Mouse (Mus musculus): Measurements from ENCODE around the gene Pax2.
"Not testable (repeated sequence)": the region's sequence is repeated elsewhere in the genome, so short reads cannot be mapped to it uniquely, and the experiment has no call there.

Pax2 gene

DNA sequence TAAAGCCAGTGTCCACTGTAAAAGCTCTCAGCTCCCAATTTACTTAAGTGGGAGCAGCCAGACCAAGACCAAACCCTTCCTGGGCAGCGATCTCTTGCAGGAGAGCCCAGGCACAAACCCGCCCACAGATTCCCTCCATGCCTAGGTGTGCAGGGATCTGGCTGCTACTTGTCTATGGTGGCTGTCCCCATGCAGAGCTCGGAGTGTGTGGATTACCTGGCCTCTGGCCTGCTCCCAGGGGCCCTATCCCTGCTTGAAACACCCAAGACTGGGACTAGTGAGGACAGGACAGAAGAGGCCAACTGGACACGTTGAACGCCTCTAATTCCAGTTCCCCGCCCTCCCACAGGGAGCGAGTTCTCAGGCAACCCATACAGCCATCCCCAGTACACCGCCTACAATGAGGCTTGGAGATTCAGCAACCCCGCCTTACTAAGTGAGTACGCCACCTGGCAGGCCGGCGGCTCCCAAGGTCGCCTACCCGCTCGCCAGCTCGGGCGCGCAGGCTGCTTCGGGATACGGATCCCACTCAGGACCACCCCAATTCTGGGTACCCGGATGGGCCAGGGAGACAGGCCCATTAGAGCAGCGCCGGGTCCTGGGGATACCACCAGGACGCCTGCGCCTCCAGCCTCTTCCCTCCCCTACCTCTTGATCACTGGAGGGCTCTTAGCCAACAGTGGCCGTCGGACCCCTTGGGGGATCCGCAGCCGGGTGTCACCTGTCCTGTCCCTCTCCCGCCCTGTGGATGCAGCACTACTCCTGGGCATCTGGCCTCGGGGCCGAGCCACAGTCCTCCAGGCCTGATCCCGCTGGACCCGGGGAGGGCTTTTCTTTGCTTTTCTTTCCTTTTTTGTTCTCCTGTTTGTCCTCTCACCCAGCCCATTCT is 79.4 kb downstream of the Pax2 start:
- no peak for DNase-seq (ENCODE audit: low spot score in 2 of 2)

GRCm38 (mm10) chr19:44835931-44836861 is 80.4 kb downstream of the Pax2 start:
- no peak for DNase-seq (ENCODE audit: low spot score in 2 of 2)

GRCm38 (mm10) chr19:44837426-44838205 is 81.8 kb downstream of the Pax2 start:
- DNase-seq (ENCODE audit: low spot score in 2 of 2): no peak

DNA sequence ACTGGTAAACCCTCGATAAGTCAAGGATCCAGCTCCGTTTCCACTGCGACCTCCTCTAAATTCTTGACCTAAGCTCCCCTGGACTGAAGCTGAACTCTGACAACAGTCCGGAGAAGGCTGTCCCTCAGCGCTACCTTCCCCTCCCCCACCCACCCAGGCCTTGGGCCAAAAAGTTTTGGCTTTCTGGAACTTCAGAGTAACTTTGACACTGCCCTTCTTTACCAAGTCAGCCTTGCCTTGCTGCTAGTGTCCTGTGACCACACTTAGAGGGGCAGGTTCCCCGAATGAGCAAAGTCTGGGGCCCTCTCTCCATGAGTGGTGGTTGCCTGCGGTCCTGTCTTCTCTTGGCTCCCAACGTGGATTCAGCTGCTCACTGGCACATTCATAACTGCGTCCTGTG is 82.5 kb downstream of the Pax2 start:
- no peak for DNase-seq (ENCODE audit: low spot score in 2 of 2)

GRCm38 (mm10) chr19:44842661-44843060 is 86.8 kb downstream of the Pax2 start:
- not testable (repeated sequence) for DNase-seq (ENCODE audit: low spot score in 2 of 2)

- DNase-seq (ENCODE audit: low spot score in 2 of 2): no peak
Observed at GRCm38 (mm10) chr19:44849465-44849864, 93.6 kb downstream of the Pax2 start.

DNA sequence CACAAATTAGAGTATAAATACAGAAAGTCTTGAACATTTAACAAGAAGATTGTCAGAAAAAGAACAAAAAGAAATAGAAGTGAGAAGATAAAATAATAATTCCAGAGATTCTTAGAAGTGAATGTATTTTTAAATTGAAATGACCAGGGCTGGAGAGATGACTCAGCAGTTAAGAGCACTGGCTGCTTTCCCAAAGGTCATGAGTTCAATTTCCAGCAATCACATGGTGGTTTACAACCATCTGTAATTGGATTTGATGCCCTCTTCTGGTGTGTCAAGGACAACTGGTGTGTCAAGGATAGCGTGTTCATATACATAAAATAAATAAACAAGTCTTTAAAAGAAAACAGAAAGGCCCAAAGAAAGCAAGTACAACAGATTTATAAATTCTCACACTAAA is 102.8 kb downstream of the Pax2 start:
- no peak for DNase-seq (ENCODE audit: low spot score in 2 of 2)

DNA sequence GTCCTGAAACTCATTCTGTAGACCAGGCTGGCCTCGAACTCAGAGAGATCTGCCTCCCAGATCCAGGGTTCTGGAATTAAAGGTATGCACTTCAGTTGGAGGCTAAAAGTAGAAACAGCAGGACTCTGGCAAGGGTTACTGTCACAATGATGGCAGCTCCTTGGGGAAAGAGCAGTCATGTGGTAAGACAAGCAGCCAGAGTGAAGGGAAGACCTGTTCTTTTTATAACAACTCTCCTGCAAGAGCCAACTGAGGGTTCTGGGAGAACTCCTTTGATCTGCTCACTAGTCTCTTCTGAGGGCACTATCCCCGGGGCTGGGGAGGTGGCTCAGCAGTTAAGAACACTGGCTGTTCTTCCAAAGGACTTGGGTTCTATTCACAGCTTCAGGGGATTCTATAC is 112.9 kb downstream of the Pax2 start:
- no peak for DNase-seq (ENCODE audit: low spot score in 2 of 2)

DNA sequence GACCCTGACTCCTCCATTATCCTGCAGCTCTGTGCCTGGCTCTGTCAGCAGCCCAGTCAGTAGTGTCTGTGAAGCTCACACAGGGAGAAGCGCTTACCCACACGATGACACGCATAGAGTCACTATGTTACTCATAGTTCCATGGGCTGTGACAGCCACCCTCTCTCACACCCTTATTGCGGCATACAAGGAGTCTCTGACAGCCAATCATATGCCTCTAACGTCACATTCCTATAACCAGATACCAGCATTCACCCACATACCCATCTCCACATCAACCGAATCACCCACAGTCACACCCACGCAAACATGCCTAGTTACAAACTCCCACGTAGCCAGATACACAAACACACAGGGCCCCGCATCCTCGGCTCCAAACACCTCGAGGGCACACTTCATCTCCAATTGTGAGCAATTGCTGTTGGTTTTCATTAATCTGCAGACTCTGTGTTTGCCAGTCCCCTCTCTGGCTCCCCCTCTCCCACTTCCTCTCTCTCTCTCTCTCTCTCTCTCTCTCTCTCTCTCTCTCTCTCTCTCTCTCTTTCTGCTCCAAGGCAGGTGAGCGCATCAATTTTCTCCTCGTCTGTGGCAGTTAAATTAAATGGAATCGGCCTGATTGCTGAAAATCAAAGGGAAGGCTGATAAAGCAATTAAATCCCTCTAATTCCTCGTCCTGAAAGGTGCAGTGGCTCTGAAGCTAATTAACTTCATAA is 118.5 kb downstream of the Pax2 start:
- no peak for DNase-seq (ENCODE audit: low spot score in 2 of 2)

- DNase-seq (ENCODE audit: low spot score in 2 of 2): no peak
Observed at GRCm38 (mm10) chr19:44874928-44875327, 119.1 kb downstream of the Pax2 start.

DNA sequence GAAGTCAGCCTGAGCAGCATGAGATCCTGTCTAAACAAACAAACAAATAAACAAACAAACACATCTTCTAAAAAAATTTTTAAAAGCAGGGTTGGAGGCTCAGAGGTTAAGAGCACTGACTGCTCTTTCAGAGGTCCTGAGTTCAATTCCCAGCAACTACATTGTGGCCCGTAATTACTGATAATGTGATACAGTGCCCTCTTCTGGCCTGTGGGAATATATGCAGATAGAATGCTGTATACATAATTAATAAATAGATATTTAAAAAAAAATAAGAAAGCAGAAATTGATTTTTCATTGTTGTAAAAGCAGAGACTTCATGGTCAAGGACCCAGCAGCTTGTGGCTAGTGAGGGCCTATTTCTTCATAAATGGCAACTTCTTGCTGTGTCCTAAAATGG is 119.9 kb downstream of the Pax2 start:
- DNase-seq (ENCODE audit: low spot score in 2 of 2): no peak

DNA sequence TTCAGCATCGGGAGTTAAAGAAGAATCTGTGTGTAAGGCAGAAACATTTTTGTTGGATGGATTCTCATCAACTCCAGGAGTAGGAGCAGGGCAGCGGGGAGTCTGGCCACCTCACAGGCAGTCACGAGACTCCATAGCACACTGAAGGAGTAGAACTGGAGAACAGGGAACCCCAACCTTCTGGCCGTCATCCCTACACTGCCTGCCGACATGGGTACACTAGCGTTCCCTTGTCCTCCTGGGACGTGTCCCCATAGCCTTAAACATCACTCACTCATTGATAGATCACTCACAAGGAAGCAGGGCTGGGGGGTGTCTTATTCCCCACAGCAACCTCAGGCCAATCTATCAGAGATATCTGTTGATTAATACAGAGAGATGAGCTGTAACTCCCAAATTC is 120.7 kb downstream of the Pax2 start:
- DNase-seq (ENCODE audit: low spot score in 2 of 2): no peak

DNA sequence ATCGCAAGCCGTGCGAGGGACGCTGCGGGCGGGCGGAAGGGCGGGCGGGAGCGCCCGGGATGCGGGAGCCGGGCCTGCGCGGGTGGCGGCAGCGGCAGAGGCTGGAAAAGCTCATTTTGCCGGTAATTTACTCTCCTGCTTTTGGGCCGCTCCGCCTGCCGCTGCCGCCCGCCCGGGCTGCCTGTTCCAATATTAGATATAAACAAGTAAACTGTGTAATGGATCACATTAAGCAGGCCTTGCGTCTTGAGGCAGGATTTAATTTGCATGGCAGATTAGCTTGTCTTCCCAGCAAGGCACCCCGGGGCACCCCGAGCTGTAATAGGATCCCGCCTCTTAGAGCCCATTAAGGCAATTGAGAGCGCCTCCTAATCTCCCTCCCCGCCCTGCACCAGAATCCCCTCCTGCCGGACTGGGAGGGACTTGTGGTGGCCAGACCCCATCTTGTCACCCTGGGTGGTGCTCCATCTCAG is 126.7 kb downstream of the Pax2 start:
- DNase-seq (ENCODE audit: low spot score in 2 of 2): no peak

DNA sequence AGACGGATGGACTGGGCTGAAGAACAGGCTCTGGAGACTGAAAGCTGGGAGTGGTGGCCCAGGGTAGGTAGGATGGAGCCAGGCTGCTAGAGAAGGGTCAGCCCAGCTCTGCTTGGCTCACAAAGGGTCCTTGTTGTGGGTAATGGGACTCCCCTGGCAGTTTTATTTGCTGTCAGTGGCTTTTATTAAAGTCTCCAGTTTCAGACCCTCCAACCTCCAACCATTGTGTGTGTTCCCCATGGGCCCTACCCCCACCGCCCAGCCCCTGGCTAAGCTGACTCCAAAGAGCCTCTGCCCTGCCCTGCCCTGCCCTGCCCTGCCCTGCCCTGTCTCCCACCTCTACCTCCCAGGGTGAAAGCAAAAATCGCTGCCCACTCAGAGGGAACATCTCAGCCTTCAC is 128.5 kb downstream of the Pax2 start:
- no peak for DNase-seq (ENCODE audit: low spot score in 2 of 2)

GRCm38 (mm10) chr19:44886475-44886874 is 130.6 kb downstream of the Pax2 start:
- DNase-seq (ENCODE audit: low spot score in 2 of 2): no peak
